Mouse (Mus musculus) layer of hippocampus, postnatal 14 days (tissue): ENCODE data around the gene Cybrd1. TPM values are rescaled to one million over a fixed set of nuclear protein-coding genes. Genes with fewer than 3 reads are reported as not detected.

Experiments used
- DNase-seq, 2 experiments: peaks; one replicate each; pipeline ENCODE4 v3.0.0; 2021 to 2022; ENCODE audit warnings: low spot score in 2 of 2, mixed read lengths in 1 of 2
- total RNA-seq, 2 experiments: library from RNA; stranded (reverse); gene quantifications; 2 replicates each; pipeline ENCODE4 v1.2.3; 2021

Cybrd1 gene
- total RNA-seq, 2 experiments from 2014 or later: 10.0 to 10.3 TPM

DNA sequence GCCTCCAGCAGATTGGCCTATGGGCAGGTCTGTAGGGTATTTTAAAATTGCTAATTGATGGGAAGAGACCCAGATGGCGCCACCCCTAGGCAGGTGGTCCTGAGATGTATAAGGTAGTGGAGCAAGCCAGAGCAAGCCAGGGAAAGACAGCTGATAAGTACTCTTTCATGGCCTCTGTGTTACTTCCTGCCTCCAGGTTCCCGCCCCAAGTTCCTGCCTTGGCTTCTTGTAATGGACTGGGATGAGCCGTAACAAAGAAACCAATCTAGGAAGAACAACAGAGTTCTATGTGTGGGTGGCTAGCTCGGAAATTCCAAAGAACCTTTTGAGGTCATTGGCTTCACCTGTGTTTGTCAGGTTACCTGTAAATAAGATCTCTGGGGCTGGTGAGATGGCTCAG, 49.5 kb downstream of the Cybrd1 start:
- no peak for DNase-seq

DNA sequence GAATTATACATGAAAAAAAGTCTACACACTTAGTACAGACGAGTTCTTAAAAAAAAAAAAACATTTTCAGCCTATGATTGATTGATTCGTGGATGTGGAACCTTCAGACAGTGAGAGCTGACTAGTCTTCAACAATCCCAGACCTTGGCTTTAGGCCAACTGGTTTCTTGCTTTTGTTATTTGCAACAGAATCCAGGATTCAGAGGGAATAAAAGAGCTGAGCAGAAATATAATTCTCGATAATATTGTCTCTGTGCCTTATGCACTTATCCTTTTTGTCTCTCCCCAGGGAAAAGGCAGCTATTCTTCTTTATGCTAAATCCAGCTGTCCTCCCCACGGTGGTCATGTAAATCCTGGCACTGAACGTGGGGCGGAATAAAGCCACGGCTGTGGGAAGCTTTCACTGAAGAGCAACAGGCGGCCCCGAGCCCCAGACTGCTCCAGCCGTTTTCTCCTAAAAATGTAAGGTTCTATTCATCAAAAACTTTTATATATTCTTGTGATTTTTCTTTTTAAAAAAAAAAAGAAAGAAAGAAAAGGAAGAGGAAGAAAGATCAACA, 50.8 kb downstream of the Cybrd1 start:
- no peak for DNase-seq

DNA sequence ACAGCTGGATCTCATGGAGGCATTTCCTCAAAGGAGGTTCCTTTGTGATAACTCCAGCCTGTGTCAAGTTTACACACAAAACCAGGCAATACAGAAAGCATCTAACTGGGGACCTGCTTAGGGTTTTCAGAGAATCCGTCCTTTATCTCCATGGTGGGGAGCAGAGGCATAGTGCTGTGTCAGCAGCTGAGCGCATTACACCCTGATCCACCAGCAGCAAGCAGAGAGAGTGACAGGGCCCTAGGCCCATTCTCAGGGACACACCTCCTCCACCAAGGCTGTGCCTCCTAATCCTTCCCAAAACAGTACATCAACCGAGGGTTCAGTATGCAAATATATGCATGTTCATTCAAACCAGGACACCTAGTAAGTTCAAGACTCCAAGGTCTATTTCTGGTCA, 55.3 kb downstream of the Cybrd1 start:
- DNase-seq: no peak

DNA sequence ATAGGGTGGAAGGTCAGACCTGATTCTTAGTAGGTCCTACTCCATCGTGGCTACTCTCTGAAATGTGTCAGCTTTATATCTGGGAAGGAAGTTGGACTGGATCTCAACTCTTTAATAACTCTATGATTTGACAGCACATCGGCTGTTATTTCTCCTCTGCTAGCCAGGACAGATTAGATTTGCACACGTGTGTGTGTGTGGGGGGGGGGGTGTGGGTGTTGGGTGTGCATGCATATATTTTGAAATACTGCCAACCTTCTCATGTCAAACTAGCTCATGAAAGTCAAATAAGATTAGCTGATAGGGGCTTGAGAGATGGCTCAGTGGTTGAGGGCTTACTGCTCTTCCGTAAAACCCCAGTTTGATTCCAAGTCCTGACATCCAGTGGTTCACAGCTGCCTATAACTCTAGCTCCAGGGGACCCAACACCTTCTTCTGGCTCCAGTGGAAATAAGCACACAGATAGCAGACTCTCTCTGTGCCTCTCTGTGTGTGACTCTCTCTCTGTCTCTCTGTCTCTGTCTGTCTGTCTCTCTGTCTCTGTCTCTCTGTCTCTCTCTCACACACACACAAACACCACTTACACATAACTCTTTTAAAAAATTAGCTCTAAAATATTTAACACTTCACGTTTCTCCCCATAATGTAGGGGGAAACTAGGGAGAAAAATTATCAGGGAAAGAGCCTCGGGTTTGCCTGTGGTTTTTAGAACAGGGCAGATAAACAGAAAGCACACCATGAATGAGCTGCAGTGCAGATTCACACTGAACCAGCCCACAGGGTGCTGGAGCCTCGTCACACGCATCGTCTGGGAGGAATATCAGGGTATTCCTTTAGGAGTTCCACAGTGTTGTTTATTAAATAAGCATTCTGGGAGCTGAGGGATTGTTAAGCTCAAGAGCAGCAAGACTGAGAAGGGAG, 58.9 kb downstream of the Cybrd1 start:
- DNase-seq: no peak

DNA sequence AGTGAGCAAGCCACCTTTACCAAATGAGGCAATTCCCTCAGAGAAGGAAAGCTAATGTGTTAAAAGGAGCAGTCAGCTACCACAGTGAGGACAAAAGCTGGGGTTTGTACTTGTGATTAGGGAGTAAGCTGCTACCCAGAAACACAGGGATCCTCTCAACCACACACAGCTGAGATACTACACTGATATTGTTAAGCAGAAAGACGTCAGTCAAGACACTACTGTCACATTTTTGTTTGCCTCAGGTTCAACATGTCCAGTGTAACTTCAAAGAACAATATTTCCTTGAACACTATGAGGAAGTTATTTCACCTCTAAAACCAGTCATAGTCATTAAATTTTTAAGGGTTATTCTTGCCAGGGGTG, 59.5 kb downstream of the Cybrd1 start:
- no peak for DNase-seq

DNA sequence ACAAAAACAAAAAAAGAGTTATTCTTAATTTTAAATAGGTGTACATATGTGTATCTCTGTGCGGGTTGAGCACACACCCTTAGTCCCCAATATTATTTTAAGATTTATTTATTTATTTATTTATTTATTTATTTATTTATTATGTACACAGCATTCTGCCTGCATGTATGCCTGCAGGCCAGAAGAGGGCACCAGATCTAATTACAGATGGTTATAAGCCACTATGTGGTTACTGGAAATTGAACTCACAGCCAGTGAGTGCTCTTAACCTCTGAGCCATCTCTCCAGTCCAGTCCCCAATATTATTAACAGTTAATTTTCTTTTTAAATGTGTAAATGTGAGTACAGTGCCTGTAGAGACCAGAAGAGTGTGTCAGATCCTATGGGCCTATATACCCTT, 60.0 kb downstream of the Cybrd1 start:
- no peak for DNase-seq

DNA sequence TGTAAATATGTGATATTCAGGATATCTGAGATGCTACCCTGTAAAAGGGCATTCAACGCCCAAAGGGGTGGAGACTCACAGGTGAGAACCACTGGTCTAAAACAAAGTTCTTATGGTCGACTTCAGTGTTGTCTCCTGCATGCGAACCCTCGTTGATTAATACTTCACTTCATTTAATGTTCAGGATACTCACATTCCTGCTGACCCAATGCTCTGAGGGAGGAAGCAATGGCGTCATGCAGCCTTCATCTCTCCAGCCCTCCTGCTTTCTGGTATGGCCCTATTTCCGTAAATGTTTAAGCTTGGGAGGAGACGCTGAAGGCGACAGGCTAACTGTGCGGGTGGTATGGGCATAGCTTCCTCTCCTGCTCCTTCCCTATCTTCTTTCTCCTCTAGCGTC, 62.0 kb downstream of the Cybrd1 start:
- DNase-seq: no peak

DNA sequence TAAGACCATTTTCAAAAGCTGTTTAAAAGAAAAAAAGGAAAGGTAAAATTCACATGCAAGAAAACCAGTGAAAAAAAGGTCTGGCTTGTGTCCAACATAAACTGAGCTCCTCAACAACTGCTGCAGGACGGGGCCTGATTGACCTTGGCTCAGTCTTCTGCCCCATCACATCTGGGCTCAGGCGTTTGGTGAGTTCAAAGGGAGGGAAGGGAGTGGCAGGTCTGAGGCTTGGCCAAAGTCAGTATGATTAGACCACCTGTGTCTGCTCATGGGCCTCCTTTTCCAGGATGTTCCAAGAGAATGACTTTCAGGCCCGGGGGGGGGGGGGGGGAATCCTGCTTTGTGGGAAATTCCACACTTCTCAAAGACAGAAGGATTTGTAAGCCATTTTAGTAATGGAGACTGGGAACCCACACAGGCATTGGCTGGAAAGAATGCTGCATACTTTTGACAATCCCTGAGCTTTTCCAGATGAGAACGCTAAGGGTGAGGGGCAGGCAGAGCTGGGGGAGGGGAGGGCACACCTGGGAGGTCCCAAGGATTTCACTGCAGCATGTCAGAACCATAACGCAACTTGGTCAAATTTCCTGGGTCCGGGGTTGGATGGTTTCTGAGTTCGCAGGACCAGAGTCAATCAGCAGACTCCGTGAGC, 63.0 kb downstream of the Cybrd1 start:
- no peak for DNase-seq

DNA sequence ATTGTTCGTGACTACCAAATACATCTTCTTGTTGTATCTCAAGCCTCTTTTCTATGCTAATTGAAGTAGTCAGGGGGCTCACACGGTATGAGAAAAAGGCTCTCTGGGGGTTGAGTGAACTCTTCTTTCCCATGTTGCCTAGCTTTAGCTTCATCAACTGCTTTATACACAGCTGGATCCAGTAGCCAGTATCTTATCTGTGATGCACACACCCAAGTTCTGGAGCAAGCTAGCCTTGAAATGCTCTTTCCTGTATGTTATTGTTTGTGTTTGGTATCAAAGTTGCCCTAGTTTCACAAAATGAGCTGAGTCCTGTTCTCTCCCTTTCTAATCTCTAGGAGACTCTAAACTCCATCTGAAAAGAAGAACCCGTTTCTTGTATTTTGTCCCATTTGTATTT, 70.2 kb downstream of the Cybrd1 start:
- no peak for DNase-seq

DNA sequence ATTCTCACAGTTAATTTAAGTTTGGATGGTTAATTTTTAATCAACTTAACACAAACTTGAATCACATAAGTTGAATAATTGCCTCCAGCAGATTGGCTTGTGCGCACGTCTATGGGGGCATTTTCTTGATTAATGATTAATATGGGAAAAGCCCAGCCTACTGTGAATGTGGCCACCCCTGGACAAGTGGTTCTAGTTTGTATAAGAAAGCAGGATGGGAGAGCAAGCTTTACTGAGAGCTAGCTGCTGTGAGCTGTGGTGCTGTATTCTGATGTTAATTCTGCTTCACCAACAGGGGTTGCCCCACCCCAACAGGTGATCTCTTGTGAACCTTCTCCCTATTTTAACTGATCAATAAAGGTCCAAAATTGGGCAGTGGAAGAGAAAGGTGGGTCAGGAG, 71.1 kb downstream of the Cybrd1 start:
- DNase-seq: no peak

DNA sequence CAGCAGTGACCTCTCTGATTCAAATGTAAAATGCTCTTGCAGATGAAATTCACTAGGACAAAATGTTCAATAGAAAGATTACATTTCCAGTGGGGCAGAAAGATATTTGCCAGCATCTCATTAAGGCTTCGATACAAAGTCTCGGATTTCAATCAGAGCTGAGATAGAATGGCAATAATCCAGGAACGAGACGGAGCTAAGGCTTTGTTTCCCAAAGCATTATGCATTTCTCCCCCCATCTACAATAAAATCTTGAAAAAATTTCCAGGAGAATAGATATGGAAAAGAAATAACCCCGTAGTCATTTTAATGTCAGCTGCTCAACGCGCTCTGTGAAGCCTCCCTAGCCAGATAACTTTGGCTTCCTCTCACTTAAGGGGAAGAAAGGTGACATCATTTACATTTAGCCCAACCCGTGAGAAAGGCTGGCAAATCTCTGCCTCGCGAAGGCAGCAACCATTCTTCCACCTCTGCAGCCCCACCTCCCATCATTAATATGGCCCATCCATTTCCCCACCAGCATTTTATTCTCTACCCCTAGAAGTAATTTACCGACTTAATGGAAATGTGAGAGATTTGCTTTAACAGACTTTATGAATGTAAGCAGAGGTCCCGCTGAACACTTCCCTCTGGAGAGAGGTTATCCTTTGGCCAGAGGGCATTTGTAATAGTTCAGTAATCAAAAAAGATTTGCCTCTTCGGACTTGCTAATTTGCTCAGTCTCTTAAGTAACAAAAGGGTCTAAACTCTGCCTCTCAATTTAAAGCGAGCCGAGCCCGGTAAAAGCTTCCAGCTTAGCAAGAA, 73.9 kb downstream of the Cybrd1 start:
- DNase-seq: no peak

DNA sequence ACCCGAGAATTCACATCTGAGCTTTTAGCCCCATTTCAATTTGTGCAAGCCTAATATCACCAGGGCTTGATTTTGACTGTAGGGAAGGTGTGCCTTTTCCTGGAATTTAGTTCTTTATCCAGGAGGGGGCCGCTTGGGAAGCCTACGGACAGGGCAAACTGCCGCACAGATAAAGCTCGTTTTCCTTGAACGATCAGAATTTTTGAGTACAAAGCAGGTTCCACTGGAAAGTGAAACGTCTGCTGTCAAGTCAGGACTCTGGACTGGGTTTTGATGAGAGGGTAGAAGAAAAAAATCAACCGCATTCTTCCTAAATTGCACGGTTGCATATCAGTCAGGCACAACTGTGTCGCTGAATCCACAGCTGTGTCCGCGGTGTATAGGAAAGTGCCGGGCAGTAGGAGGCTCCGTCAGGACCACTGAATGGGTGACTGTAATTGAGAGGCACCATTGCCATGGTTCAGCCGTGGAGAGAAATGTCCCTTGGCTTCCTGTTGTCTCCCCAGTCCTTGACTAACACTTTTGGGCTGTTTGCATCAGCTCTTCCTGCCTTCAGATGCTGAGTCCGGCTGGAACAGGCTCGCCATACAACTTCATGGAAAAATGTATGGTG, 74.6 kb downstream of the Cybrd1 start:
- DNase-seq: no peak

Other genes starting within 250 kb of the Cybrd1 start
- 10 to 100 TPM; 11.9 to 13.4 TPM for gene Dcaf17, start 62.6 kb upstream of the Cybrd1 start, total RNA-seq
- 10 to 100 TPM; 14.9 to 15.6 TPM for gene Mettl8, start 62.3 kb upstream of the Cybrd1 start, total RNA-seq
- gene Dync1i2, start 93.8 kb downstream of the Cybrd1 start, total RNA-seq: 100 to 1,000 TPM; 143 to 146 TPM
- gene Slc25a12, start 249.8 kb downstream of the Cybrd1 start, total RNA-seq: 100 to 1,000 TPM; 164 to 174 TPM